Mouse (Mus musculus): ENCODE measurements at regions not wholly inside any gene's neighbourhood (a gene's known extent, or its start where the extent isn't known, plus 50 kb on each side); places are given as distances from the start of the nearest gene placed in this dataset.
A peak's percentile ranks its signal among the peaks of the same experiment; 100 is the strongest.

DNA sequence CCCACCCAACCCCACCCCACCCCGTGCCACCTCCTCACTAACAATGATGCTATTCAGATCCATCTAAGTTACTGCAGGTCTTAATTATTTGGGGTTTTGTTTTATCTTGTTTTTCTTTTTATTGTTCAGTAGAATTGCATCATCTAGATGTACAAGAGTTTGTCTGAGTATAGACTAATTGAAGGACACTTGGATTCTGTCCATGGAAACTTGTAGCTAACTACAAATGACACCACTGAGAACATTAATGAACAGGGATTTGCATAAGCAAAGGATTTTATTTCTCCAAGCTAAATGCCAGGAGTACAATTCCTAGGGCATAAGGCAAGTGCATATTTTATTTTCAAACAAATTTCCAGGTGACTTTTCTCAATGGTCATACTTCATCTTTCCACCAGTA, 318.4 kb upstream of the Slc7a11 start:
- DNase-seq (ENCODE audit: low spot score in 2 of 2) = no peak

GRCm38 (mm10) chr3:50758106-50758505, 314.7 kb upstream of the Slc7a11 start:
- no peak for DNase-seq (ENCODE audit: low spot score in 2 of 2)

- no peak for DNase-seq (ENCODE audit: low spot score in 2 of 2)
Measured at GRCm38 (mm10) chr3:50737173-50737572, 293.8 kb upstream of the Slc7a11 start.

DNA sequence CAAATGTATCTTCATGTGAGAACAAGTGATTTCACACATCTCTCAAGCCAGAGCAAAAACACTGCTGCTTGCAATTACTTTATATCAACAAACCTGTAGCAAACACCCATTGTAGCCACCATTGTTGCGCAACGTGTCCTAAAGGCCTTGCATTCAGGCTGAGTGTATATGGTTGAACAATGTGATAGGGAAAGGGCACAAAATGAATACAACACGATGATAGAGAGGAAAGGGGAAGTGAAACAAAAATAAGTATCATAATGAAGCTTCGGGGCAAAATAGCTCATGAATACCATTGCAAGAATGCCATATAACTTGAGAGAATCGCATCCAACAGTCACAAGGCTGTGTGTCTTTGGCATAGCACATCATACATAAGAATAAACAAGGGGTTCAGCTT, 275.6 kb upstream of the Slc7a11 start:
- no peak for DNase-seq (ENCODE audit: low spot score in 2 of 2)

DNA sequence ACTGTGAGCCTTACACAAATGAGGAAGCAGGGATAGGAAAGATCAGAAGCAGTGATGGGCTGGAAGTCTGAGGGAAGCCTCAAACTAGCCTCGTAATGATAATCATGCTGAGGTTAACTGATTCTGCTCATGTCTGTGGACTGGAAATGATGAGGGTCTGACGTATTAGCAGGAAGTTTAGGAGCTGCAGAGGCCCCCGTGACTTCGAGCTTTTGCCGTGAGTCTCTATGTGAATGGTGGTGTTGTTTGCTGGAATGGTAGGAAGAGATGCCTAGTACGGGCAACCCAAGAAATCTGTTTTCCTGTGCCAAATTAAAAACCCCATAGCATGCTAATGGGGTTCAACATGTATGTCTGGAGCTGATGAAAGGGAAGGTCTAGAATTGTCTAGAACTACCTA, 270.0 kb upstream of the Slc7a11 start:
- no peak for DNase-seq (ENCODE audit: low spot score in 2 of 2)

DNA sequence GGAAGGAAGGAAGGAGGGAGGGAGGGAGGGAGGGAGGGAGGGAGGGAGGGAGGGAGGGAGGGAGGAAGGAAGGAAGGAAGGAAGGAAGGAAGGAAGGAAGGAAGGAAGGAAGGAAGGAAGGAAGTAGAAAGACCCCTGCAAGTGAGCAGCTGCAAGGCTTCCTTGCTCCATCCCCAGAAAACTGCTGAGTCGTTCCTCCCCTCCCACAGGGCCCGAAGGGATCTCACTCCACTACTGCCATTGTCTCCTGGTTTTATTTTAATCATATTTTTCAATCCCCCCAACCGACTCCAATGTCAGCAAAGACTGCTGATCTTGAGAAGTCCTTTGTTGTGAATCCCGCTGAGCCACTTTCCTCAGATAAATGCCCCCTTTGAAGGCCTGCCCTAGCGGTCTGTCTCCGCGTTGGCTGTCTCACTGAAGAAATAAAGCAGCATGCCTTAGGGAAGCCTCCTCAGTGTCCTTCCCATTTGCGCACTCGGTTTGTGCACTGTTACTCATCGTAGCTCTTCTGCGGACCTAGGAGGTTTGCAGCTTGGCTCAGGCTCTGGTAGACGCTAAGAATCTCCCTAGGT, 266.1 kb upstream of the Slc7a11 start:
- no peak for DNase-seq (ENCODE audit: low spot score in 2 of 2)

DNA sequence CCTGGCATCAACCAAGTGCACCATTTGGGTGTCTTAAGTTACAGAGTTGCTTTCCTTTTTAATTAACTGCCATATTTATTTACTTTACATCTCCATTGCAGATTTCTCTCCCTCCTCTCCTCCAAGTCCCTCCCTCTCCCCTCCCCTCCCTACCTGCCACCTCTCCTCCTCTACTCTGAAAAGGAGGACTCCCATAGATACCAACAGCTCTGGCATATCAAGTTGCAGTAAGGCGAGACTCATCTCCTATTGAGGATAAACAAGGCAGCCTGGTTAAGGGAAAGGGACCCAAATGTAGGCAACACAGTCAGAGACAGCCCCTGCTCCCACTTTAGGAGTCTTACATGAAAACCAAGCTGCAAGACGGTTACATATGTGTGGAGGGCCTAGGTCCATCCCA, 263.3 kb upstream of the Slc7a11 start:
- DNase-seq (ENCODE audit: low spot score in 2 of 2) = no peak

GRCm38 (mm10) chr3:50694904-50695680, 251.7 kb upstream of the Slc7a11 start:
- no peak for DNase-seq (ENCODE audit: low spot score in 2 of 2)

- peak; percentile 7 to 19 for DNase-seq (ENCODE audit: low spot score in 2 of 2)
Measured at GRCm38 (mm10) chr3:50694497-50694896, 251.1 kb upstream of the Slc7a11 start.

GRCm38 (mm10) chr3:50692306-50692705, 248.9 kb upstream of the Slc7a11 start:
- no peak for DNase-seq (ENCODE audit: low spot score in 2 of 2)

- DNase-seq (ENCODE audit: low spot score in 2 of 2) = no peak
Measured at GRCm38 (mm10) chr3:50690750-50691149, 247.3 kb upstream of the Slc7a11 start.

GRCm38 (mm10) chr3:50689375-50689774, 246.0 kb upstream of the Slc7a11 start:
- DNase-seq (ENCODE audit: low spot score in 2 of 2) = no peak

DNA sequence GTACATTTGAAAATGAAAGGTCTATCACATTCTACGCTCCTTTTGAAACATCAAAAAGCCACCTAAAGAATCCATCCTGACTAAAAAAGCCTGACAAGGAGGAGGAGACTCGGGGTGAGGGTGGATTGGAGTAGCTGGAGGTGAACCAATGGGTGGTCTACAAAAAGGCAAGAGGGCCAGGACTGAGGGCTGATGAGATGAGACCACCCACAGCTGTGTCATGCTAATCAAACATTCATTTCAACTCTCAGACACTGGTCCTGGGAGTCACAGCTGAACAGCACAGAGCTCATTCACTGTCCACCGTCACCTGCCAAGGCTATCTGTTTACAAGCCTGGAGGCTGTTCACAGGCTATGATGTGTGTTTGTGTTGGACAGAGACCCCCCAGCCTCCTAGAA, 244.3 kb upstream of the Slc7a11 start:
- DNase-seq (ENCODE audit: low spot score in 2 of 2) = no peak

DNA sequence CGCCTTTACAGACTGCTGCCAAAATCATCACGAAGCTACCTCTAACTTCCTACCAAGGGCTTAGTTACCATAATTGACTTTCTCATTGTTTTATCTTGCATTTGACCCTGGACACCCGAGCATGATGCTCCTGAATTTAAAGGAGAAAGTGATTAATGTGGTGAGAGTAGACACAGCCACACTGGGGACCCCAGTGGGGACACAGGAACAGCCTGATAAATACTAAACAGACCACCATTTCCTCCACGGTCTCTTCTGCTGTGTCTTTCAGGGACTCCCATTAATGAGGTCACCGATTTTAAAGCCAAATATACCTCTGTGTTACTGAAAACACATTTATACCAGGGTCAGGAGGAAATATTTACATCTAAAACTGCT, 235.2 kb upstream of the Slc7a11 start:
- DNase-seq (ENCODE audit: low spot score in 2 of 2) = no peak

DNA sequence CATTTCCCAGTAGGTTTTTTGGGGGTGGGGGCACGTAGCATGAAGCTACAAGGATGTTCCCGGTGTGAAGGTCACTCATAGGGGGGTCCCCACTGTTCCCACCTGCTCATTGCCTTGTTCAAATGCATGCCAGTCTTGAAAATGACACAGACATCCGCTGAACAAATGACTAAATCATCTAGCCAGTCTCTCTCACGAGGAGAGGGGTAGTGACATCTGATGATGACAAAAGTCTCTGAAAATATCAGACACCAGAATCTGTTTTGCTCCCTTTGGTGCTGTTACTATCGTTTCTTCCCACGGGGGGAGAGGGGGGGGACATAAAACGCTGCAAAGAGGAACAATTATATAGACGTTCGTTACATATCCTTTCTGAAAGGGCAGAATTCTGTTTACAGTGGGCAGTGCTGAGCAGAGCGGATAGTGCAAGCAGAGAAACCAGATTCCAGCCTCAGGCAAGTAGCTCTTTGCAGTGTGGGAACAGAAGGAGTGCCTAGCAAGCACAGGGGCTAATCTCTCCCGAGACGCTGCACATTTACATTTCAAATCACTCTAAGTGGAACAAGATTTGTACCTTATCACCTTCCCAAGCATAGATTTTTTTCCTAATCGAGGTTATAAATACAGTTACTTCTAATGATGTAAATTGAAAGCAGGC, 234.7 kb upstream of the Slc7a11 start:
- DNase-seq (ENCODE audit: low spot score in 2 of 2) = no peak

DNA sequence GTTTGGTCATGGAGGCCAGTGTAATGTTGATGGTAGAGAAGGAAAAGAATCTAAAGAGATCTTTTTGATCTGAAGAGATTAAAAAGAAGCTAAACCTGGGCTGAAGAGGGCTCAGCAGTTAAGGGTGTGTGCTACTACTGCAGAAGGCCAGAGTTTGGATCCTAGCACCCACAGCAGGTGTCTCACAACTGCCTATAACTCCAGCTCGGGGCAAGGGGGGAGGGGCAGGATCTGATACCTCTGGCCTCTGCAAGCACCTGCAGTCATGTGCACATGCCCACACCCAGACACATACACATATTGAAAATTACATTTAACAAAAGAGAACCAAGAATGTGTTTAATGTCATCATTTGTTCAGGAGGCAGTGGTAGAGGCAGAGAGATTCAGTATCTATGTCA, 232.4 kb upstream of the Slc7a11 start:
- no peak for DNase-seq (ENCODE audit: low spot score in 2 of 2)

- DNase-seq (ENCODE audit: low spot score in 2 of 2) = no peak
Measured at GRCm38 (mm10) chr3:50674860-50675566, 231.6 kb upstream of the Slc7a11 start.

GRCm38 (mm10) chr3:50665316-50665715, 221.9 kb upstream of the Slc7a11 start:
- DNase-seq (ENCODE audit: low spot score in 2 of 2) = no peak

GRCm38 (mm10) chr3:50660966-50661365, 217.6 kb upstream of the Slc7a11 start:
- no peak for DNase-seq (ENCODE audit: low spot score in 2 of 2)

GRCm38 (mm10) chr3:50660566-50660965, 217.2 kb upstream of the Slc7a11 start:
- no peak for DNase-seq (ENCODE audit: low spot score in 2 of 2)

DNA sequence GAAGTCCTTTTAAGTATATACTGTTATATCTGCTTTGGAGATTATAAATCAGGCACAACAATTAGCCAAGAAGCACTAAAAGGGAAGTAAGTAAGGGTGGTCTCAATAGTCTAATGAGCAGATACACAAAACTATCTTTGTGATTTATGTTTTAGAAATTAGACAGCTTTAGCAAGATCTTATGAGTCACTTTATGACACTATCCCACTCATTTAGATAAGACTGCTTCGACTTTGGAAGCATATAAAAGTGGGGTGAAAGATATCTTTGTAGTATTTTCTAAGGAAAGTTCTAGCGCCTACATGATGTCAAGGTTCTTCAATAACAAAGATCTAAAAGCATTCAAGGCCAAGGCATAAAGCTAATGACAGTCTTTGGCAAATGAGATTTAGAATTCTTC, 214.5 kb upstream of the Slc7a11 start:
- no peak for DNase-seq (ENCODE audit: low spot score in 2 of 2)

DNA sequence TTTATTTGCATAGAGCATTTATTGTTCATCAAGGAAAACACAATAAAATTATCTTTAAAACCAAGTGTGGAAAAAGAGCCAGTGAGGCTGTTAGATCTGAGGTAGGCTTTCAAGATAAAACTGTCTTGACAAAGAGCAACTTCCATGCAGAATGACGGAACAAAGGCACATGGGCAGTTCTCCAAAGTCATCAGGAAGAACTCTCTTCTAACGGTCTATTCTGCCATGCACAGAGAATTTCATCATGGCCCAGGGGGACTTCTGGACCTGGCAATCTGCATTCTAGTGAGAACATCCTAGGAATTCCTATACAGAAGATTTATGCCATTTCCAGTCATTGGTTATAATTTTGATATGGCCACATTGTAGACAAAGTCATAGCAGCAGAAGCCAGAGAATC, 211.0 kb upstream of the Slc7a11 start:
- no peak for DNase-seq (ENCODE audit: low spot score in 2 of 2)
